Mouse (Mus musculus): ENCODE measurements around the gene Cdh22. TPM values are rescaled to one million over a fixed set of nuclear protein-coding genes. Genes with fewer than 3 reads are reported as not detected.
A peak's percentile ranks its signal among the peaks of the same experiment; 100 is the strongest.

The Cdh22 gene
- polyA plus RNA-seq, 1 experiment from 2014 or later, result 20.8 TPM

DNA sequence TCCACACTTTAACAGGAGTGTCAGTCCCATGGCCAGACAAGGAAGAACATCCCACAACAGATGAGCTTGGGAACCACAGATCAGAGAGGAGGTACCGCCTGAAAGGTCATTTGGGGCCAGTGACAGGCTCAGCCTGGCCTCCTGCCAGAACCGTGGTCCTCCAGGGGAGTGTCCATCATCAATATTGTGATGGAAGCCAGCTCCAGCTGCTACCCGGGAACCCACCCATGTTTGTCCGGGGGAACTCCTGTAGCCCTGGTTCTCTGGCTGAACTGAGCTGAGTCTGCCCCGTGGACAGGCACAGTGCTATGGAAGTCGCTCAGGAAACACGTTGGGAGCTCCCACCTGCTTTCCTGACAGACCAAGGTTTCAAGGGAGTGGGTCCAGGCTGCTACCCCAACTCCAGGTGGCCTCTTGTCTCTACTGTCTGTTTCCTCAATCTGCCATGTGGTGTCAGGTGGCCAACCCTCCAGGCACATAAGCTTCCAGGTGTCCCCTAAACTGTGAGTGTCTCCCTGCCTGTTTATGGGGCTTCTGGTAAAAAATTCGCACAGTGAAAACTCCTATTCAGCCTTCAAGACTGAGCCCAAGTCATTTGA, 14.2 kb downstream of the Cdh22 start:
- no peaks in the 10 kb centered on the region for H3K9me3 ChIP-seq
- WGBS, result 78% methylated on average over 8 of the region's 8 CpGs
- no peaks in the 10 kb centered on the region for H3K36me3 ChIP-seq (replicated peaks)
- ATAC-seq (replicated peaks), result no peak
- no peak overlapping the region for H3K4me2 ChIP-seq
- H3K9ac ChIP-seq, result no peak overlapping the region
- no peak overlapping the region for H3K4me3 ChIP-seq
- no peak overlapping the region for H3K27ac ChIP-seq
- H3K4me1 ChIP-seq, result peaks cover 40% of the 10 kb centered on the region
- H3K27me3 ChIP-seq (replicated peaks), result 0 out of 2 replicates have a peak, but pooled peaks cover 18% of the 10 kb centered on the region

DNA sequence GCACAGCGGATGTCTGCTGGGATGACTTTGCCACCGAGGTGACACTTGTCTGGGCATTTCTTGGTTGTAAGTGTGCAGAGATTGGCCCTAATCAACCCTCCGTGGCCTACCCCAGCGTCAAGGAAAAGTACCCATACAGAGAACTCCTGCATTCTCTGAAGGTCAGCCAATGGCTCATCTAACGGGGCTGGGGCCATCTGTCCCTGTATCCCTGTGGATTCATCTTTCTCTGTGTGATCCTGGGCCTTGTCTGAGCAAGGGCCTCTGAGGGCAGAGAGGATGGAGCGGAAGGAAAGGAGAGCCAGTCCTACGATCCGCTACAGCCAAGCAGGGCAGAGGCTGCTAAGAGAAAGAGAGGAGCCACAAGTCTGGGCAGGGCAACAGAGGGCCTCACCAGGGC, 15.7 kb downstream of the Cdh22 start:
- no peak for ATAC-seq (replicated peaks)
- H3K4me1 ChIP-seq, result peaks cover 45% of the 10 kb centered on the region

GRCm38 (mm10) chr2:165217361-165218149, 17.1 kb downstream of the Cdh22 start:
- Histone ChIP-seq H3K27me3 (replicated peaks) (0 out of 2 replicates have a peak, but pooled peaks cover 5% of the 10 kb centered on the region), H3K4me2 (no peak overlapping the region), H3K4me3 (no peak overlapping the region), H3K27ac (no peak overlapping the region), H3K36me3 (replicated peaks) (no peaks in the 10 kb centered on the region), H3K9ac (no peak overlapping the region), H3K9me3 (no peaks in the 10 kb centered on the region), H3K4me1 (peaks cover 48% of the 10 kb centered on the region)
- ATAC-seq (replicated peaks), result no peak
- WGBS, result 93% methylated on average over 16 of the region's 16 CpGs

More for the DNA sequence above, 15.7 kb downstream of the Cdh22 start:
- H3K9me3 ChIP-seq, result no peaks in the 10 kb centered on the region
- no peak overlapping the region for H3K4me2 ChIP-seq
- 0 out of 2 replicates have a peak, but pooled peaks cover 14% of the 10 kb centered on the region for H3K27me3 ChIP-seq (replicated peaks)
- H3K9ac ChIP-seq, result no peak overlapping the region
- no peak overlapping the region for H3K4me3 ChIP-seq
- 44% methylated on average over 8 of the region's 8 CpGs for WGBS
- no peak overlapping the region for H3K27ac ChIP-seq
- no peaks in the 10 kb centered on the region for H3K36me3 ChIP-seq (replicated peaks)

GRCm38 (mm10) chr2:165215103-165215951, 19.3 kb downstream of the Cdh22 start:
- ATAC-seq (replicated peaks), result peak; percentile 65
- H3K36me3 ChIP-seq (replicated peaks), result no peaks in the 10 kb centered on the region
- H3K4me1 ChIP-seq, result peaks cover 59% of the 10 kb centered on the region
- H3K27ac ChIP-seq, result peak overlapping the region; percentile 63
- H3K4me3 ChIP-seq, result no peak overlapping the region
- 3% methylated on average over 39 of the region's 39 CpGs for WGBS
- no peaks in the 10 kb centered on the region for H3K9me3 ChIP-seq
- H3K27me3 ChIP-seq (replicated peaks), result 0 out of 2 replicates have a peak, but pooled peaks cover 3% of the 10 kb centered on the region
- H3K9ac ChIP-seq, result no peak overlapping the region
- H3K4me2 ChIP-seq, result peak overlapping the region; percentile 41

GRCm38 (mm10) chr2:165211426-165212079, 23.1 kb downstream of the Cdh22 start:
- ATAC-seq (replicated peaks), result peak; percentile 10; the same call in 1 of the 2 replicates
- 2% methylated on average over 20 of the region's 20 CpGs for WGBS

GRCm38 (mm10) chr2:165210948-165211347, 23.7 kb downstream of the Cdh22 start:
- Histone ChIP-seq H3K4me2 (peak overlapping the region; percentile 30), H3K9me3 (no peaks in the 10 kb centered on the region), H3K4me3 (no peak overlapping the region), H3K36me3 (replicated peaks) (no peaks in the 10 kb centered on the region), H3K27ac (peak overlapping the region; percentile 56), H3K4me1 (peaks cover 46% of the 10 kb centered on the region), H3K27me3 (replicated peaks) (no peaks in the 10 kb centered on the region), H3K9ac (no peak overlapping the region)
- no peak for ATAC-seq (replicated peaks)
- WGBS, result 2% methylated on average over 15 of the region's 15 CpGs

More at GRCm38 (mm10) chr2:165211426-165212079, 23.1 kb downstream of the Cdh22 start:
- no peaks in the 10 kb centered on the region for H3K36me3 ChIP-seq (replicated peaks)
- peak overlapping the region; percentile 30 for H3K4me2 ChIP-seq
- peaks cover 50% of the 10 kb centered on the region for H3K4me1 ChIP-seq
- peak overlapping the region; percentile 54 for H3K27ac ChIP-seq
- H3K9me3 ChIP-seq, result no peaks in the 10 kb centered on the region
- no peaks in the 10 kb centered on the region for H3K27me3 ChIP-seq (replicated peaks)
- no peak overlapping the region for H3K9ac ChIP-seq
- H3K4me3 ChIP-seq, result no peak overlapping the region

DNA sequence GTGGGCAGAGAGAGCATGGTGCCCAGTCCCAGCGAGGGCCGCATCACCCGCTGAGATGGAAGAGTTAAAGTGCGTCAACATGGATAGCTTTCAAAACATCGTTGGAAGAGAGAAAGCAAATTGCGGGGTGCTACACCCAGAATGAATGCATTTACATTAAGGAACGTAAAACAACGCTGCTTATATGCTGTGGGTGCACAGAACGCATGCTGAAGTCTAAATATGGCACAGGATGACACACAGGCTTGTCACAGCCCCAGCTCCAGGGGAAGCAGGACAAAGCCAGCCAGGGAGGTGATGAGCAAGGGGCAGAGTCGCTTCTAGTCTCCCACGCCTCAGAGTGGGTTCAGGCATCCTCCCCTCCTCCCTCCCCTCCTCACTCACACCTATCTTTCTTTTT, 27.0 kb downstream of the Cdh22 start:
- H3K9ac ChIP-seq, result no peak overlapping the region
- H3K27ac ChIP-seq, result no peak overlapping the region
- no peak overlapping the region for H3K4me3 ChIP-seq
- peaks cover 43% of the 10 kb centered on the region for H3K4me1 ChIP-seq
- H3K36me3 ChIP-seq (replicated peaks), result no peaks in the 10 kb centered on the region
- no peak overlapping the region for H3K4me2 ChIP-seq
- no peaks in the 10 kb centered on the region for H3K9me3 ChIP-seq
- ATAC-seq (replicated peaks), result no peak
- 65% methylated on average over 11 of the region's 11 CpGs for WGBS
- H3K27me3 ChIP-seq (replicated peaks), result no peaks in the 10 kb centered on the region

GRCm38 (mm10) chr2:165207086-165207485, 27.6 kb downstream of the Cdh22 start:
- no peak overlapping the region for H3K4me3 ChIP-seq
- no peaks in the 10 kb centered on the region for H3K36me3 ChIP-seq (replicated peaks)
- no peak overlapping the region for H3K9ac ChIP-seq
- no peaks in the 10 kb centered on the region for H3K9me3 ChIP-seq
- H3K4me2 ChIP-seq, result no peak overlapping the region
- H3K4me1 ChIP-seq, result peaks cover 43% of the 10 kb centered on the region
- H3K27ac ChIP-seq, result no peak overlapping the region
- WGBS, result 90% methylated on average over 4 of the region's 4 CpGs
- ATAC-seq (replicated peaks), result no peak
- H3K27me3 ChIP-seq (replicated peaks), result no peaks in the 10 kb centered on the region

- Histone ChIP-seq H3K9ac (no peak overlapping the region), H3K4me1 (peaks cover 43% of the 10 kb centered on the region), H3K27me3 (replicated peaks) (no peaks in the 10 kb centered on the region), H3K27ac (no peak overlapping the region), H3K36me3 (replicated peaks) (no peaks in the 10 kb centered on the region), H3K4me2 (no peak overlapping the region), H3K9me3 (no peaks in the 10 kb centered on the region), H3K4me3 (no peak overlapping the region)
- WGBS, result 68% methylated on average over 6 of the region's 6 CpGs
- ATAC-seq (replicated peaks), result no peak
Measured at GRCm38 (mm10) chr2:165205486-165205885, 29.2 kb downstream of the Cdh22 start.

DNA sequence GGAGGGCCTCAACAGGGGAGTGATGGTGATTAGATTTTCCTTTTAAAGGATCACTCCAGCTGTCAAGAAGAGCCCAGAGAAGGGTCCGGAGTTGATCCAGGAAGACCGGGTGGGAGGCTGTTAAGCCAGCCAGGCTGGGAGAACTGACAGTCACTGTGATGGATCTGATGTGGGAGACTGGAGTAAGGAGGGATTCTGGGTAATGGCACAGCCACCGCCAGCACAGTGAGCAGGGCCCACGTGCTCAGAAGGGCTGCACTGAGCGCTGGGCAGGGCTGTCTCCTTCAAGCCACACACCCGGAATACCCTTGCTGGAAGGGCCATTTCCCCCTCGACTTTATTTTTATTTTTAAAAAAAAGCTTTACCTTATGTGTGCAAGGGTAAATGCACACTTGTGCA, 29.7 kb downstream of the Cdh22 start:
- Histone ChIP-seq H3K9me3 (no peaks in the 10 kb centered on the region), H3K27me3 (replicated peaks) (no peaks in the 10 kb centered on the region), H3K9ac (no peak overlapping the region), H3K36me3 (replicated peaks) (no peaks in the 10 kb centered on the region), H3K4me1 (peaks cover 44% of the 10 kb centered on the region), H3K4me3 (no peak overlapping the region), H3K4me2 (no peak overlapping the region), H3K27ac (0 out of 2 replicates have a peak overlapping the region, but pooled peaks have one; percentile 12)
- no peak for ATAC-seq (replicated peaks)
- 33% methylated on average over 7 of the region's 7 CpGs for WGBS

DNA sequence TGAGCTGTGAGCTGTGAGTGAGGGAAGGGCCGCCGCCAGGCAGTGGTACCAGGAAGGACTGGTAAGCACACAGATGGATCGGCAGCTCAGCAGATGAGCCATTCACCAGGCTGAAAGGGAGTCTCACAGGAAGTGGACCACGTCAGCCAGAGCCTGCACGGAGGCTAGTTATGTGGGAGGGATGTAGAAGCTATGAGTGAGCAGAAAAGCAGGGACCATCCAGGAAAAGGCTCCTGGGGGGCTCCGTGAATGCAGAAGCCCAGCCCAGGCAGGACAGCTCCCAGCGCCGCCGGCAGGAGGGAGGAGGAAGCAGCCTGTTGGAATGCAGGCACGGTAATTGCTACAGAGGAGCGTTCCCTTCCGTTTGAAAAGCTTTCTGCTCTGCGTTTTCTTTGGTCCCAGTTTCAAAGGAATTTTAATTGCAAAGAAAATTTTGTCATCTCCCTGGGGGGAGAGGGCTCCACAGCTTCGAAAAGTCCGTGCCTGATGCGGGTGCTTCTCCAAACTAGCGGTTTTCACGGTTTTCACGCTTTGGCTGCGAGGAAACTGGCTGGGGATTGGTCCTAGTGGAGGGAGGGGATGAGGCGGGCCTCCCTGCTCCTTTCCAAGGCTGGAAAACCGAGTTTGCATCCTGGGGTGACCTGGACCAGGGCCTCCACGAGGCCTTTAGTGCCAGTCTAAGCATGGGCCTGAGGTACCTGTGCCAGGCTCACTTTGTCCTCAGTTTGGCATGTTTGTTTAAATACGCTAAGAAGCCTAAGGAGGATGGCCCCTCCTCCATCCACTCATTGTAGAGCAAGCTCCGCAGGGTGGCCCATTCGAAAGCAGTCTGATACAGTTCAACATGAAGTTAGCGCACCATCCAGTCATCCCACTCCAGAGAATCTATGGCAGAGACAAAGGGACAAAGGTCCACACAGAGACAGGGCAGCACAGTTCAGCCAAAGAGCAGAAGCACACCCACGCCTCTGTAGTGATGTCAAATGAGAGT, 32.6 kb downstream of the Cdh22 start:
- Histone ChIP-seq H3K4me2 (peak overlapping the region; percentile 47), H3K4me1 (peaks cover 44% of the 10 kb centered on the region), H3K9ac (peak overlapping the region; percentile 28; the same call in 1 of the 2 replicates), H3K9me3 (no peaks in the 10 kb centered on the region), H3K36me3 (replicated peaks) (no peaks in the 10 kb centered on the region), H3K4me3 (peak overlapping the region; percentile 21), H3K27me3 (replicated peaks) (no peaks in the 10 kb centered on the region), H3K27ac (peak overlapping the region; percentile 70)
- peak; percentile 59 for ATAC-seq (replicated peaks)
- WGBS, result 3% methylated on average over 28 of the region's 28 CpGs
